ENCODE assay signal across 26 mouse cellular contexts in the genomic region with DNA sequence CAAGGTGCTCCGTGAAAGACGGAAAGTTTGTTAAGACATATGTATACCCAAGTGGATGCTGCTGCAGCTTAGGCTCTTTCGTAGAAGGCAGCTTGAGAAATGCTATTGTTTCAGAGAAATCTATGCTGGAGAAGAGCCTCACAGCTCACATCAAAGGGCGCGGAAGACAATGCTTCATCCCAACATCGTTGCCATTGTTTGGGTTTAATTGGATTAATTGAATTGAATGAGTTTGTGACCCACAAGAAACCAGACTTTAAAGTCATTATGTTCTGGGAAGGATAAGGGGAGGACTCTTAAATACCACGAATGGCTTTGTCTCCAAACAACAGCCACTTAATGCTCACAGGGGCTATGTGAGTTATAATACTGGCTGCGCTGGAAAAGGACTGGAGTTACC. TPM values are rescaled to one million over a fixed set of nuclear protein-coding genes. Genes with fewer than 3 reads are reported as not detected.
"Had no signal": no experiment of that assay in that cellular context is flagged by ENCODE, and none has a peak within 500 bp of the region (broad histone marks: within the 10 kb centered on the region; RNA-seq: fewer than 3 reads in every experiment).

No protein-coding gene starts in this region.

- H3K27me3 ChIP-seq: heart, embryonic 12.5 days; intestine, embryonic 15.5 days; kidney, embryonic 15.5 days; limb, embryonic 12.5 days had no signal

- H3K9me3 ChIP-seq: heart, embryonic 10.5 days; heart, embryonic 12.5 days; hindbrain, embryonic 10.5 days; hindbrain, embryonic 12.5 days; intestine, embryonic 15.5 days; kidney, embryonic 15.5 days; limb, embryonic 10.5 days; limb, embryonic 12.5 days had no signal

- H3K4me2 ChIP-seq: heart, embryonic 12.5 days; hindbrain, embryonic 12.5 days; hindbrain, embryonic 14.5 days; intestine, embryonic 15.5 days; kidney, embryonic 15.5 days; limb, embryonic 12.5 days had no signal

- H3K9ac ChIP-seq: heart, embryonic 12.5 days; hindbrain, embryonic 12.5 days; hindbrain, embryonic 14.5 days; intestine, embryonic 15.5 days; kidney, embryonic 15.5 days; limb, embryonic 12.5 days had no signal

- H3K4me3 ChIP-seq: gastrocnemius, adult 2 months; heart, embryonic 10.5 days; heart, embryonic 12.5 days; hindbrain, embryonic 10.5 days; hindbrain, embryonic 12.5 days; intestine, embryonic 15.5 days; kidney, embryonic 15.5 days; layer of hippocampus, adult 2 months; left cerebral cortex, adult 2 months; limb, embryonic 10.5 days; limb, embryonic 12.5 days had no signal

- H3K27ac ChIP-seq: gastrocnemius, adult 2 months; heart, embryonic 10.5 days; hindbrain, embryonic 10.5 days; hindbrain, embryonic 12.5 days; hindbrain, embryonic 14.5 days; intestine, embryonic 15.5 days; kidney, embryonic 15.5 days; kidney, postnatal 0 days; layer of hippocampus, adult 2 months; left cerebral cortex, adult 2 months; limb, embryonic 10.5 days; limb, embryonic 12.5 days had no signal

- DNase-seq: gastrocnemius, adult 2 months; gastrocnemius, postnatal 10 days; gastrocnemius, postnatal 25 days; heart, postnatal 10 days; heart, postnatal 4 days; kidney, adult 18-20 months; kidney, adult 9 months; kidney, postnatal 25 days; kidney, postnatal 4 days; liver had no signal

- ATAC-seq: hindbrain, embryonic 16.5 days; inflammation-experienced regulatory T-cells, adult 6 months; intestine, embryonic 15.5 days; intestine, postnatal 0 days had no signal

- H3K36me3 ChIP-seq: hindbrain, embryonic 10.5 days; hindbrain, embryonic 12.5 days; intestine, embryonic 15.5 days; limb, embryonic 10.5 days had no signal

RNA-seq across cellular contexts. Expression of a gene that starts 1.4 kb away (rescaled TPM):
- polyA plus RNA-seq: frontal cortex, adult 2 months had no signal

RNA-seq across cellular contexts. Expression of a gene that starts 51.5 kb away (rescaled TPM):
- polyA plus RNA-seq: frontal cortex, adult 2 months; hindbrain, embryonic 12.5 days; hindbrain, embryonic 16.5 days; inflammation-experienced regulatory T-cells, adult 6 months; limb, embryonic 10.5 days had no signal
